Mouse (Mus musculus): Measurements from ENCODE around the gene Fbxo27.

The Fbxo27 gene

DNA sequence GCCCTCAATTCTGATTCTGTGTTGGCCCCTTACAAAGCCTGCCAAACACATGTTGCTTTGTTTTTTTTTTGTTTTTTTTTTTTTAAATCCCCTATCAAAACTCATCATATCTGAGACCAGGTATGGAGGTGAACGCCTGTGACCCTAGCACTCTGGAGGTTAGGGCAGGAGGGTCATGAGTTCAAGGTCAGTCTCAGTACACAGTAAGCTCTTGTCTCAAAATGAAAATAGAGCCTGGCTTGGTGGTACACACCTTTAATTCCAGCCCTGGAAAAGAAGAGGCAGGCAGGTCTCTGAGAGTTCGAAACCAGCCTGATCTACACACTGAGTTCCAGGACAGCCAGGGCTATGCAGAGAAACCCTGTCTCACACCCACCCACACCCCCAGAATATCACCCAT is 27.0 kb downstream of the Fbxo27 start:
- no peak for DNase-seq (ENCODE audit: low read depth, low spot score)
- H3K36me3 ChIP-seq (ENCODE audit: control insufficient read depth, insufficient read depth, low read length, poor library complexity, severe bottlenecking) = no peaks in the 10 kb centered on the region
- H3K27me3 ChIP-seq (ENCODE audit: control insufficient read depth, insufficient read depth, low read length, poor library complexity, severe bottlenecking) = no peaks in the 10 kb centered on the region

DNA sequence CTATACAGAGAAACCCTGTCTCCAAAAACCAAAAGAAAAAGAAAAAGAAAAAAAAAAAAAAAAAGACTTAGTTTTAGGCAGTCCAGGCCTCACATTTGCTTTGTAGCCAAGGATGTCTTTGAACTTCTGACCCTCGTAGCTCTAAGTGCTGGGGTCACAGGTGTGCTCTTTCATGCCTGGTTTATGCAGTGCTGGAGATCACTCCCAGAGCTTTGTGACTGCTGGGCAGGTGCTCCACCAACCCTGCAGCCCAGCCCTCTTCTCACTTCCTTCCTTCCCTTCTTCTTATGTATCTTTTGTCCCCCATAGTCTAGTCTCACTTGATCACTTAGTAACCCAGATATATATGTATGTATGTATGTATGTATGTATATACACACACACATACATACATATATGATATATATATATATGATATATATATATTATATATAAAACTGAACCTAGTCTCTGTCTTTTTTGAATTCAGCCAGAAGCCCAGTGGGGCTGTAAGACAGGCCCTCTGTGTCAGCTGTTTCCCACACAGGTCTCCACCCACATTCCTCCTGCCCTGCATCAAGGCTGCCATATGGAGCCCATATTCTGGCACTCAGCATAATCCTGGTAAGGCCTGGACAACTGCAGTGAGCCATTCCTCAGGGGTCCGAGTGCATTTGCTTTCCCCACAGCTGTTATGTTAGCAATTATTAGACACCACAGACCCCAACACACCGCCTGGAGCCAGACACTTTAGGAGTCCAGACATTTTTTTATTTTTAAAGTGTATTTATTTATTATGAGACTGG is 28.3 kb downstream of the Fbxo27 start:
- Histone ChIP-seq H3K36me3 (ENCODE audit: control insufficient read depth, insufficient read depth, low read length, poor library complexity, severe bottlenecking) (no peaks in the 10 kb centered on the region), H3K27me3 (ENCODE audit: control insufficient read depth, insufficient read depth, low read length, poor library complexity, severe bottlenecking) (no peaks in the 10 kb centered on the region)
- DNase-seq (ENCODE audit: low read depth, low spot score) = no peak

DNA sequence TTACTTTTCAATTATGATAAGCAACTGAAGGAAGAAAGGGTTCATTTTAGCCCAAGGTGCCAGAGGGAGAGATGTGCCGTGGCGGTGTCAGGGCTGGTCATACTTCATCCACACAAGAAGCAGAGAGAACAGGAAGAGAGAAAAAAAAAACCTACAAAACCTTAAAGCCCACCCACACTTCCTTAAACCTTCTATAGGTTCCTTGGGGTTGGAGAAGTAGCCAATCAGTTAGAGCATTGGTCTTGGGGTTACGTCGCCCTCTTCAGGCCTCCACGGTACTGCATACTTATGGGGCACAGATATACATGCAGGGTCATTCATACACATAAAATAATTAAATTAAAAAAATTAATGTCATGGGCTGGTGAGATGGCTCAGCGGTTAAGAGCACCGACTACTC is 29.4 kb downstream of the Fbxo27 start:
- H3K36me3 ChIP-seq (ENCODE audit: control insufficient read depth, insufficient read depth, low read length, poor library complexity, severe bottlenecking) = no peaks in the 10 kb centered on the region
- H3K27me3 ChIP-seq (ENCODE audit: control insufficient read depth, insufficient read depth, low read length, poor library complexity, severe bottlenecking) = no peaks in the 10 kb centered on the region
- DNase-seq (ENCODE audit: low read depth, low spot score) = peak; percentile 38

DNA sequence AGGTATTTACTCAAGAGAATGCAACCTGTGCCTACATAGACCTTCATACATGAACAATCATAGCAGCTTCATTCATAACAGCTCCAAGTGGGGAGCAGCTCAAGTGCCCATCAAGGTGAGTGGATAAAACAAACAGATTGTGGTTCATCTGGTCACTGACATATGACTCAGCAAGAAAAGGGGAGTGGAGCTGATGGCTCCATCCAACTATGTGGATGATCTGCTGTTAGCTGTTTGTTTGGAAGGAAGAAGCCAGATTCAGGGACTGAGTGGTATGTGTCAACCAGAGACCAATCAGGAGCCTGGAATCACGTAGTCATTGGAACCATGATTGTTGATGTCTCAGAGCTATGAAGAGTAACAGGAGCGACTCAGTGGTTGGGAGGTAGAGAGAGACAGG is 32.0 kb downstream of the Fbxo27 start:
- no peaks in the 10 kb centered on the region for H3K36me3 ChIP-seq (ENCODE audit: control insufficient read depth, insufficient read depth, low read length, poor library complexity, severe bottlenecking)
- no peaks in the 10 kb centered on the region for H3K27me3 ChIP-seq (ENCODE audit: control insufficient read depth, insufficient read depth, low read length, poor library complexity, severe bottlenecking)
- DNase-seq (ENCODE audit: low read depth, low spot score) = no peak

DNA sequence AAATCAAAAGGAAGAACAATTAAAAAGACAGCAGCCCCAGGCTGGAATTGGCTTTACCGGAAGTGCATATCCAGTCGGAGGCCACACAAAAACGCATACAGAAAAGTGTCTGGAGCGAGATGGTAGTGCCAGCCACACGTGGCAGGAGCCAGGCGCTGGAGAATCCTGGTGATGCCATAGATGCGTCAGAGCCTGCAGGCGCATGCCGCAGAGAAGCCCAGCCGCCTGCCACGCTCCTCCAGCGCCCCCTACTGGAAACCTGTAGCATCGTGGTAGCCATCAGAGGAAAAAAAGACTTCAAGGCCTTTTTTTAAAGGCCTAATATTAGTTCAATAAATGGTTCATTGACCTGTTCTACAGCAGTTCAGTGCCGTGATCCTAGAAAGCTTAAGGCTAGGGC is 34.0 kb downstream of the Fbxo27 start:
- H3K36me3 ChIP-seq (ENCODE audit: control insufficient read depth, insufficient read depth, low read length, poor library complexity, severe bottlenecking) = no peaks in the 10 kb centered on the region
- H3K27me3 ChIP-seq (ENCODE audit: control insufficient read depth, insufficient read depth, low read length, poor library complexity, severe bottlenecking) = no peaks in the 10 kb centered on the region
- DNase-seq (ENCODE audit: low read depth, low spot score) = peak; percentile 70

DNA sequence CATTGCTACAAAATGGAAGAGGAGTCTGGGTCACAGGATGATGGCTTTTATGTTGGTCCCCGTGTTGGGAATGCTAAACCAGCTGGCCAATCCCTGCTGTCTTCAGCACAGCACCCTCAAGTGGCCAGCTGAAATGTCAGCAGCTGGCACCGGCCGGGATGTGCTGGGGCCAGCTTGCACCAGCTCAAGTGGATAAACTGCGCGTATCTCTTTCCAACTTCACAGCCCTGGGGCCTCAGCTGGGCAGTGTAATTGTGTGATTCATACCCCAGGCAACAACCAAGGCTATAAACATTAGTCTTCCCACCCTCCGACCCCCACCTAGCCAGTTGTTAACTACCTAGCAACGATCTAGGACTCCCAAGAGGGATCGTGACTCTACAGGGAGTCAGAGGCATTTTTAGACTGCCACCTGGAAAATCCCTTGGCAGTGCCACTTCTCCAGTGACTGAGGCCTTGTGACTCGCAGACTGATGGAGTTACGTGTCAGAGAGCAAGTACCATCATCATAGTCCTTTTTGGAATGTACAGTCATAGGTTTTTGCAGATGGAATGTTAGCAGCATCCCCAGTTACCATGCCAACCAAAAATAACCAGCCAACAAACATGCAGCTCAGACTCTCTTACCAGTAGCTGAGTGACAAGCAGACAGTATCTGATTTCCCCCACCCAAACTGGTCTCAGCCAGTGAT is 35.1 kb downstream of the Fbxo27 start:
- DNase-seq (ENCODE audit: low read depth, low spot score) = no peak
- Histone ChIP-seq H3K27me3 (ENCODE audit: control insufficient read depth, insufficient read depth, low read length, poor library complexity, severe bottlenecking) (no peaks in the 10 kb centered on the region), H3K36me3 (ENCODE audit: control insufficient read depth, insufficient read depth, low read length, poor library complexity, severe bottlenecking) (no peaks in the 10 kb centered on the region)

DNA sequence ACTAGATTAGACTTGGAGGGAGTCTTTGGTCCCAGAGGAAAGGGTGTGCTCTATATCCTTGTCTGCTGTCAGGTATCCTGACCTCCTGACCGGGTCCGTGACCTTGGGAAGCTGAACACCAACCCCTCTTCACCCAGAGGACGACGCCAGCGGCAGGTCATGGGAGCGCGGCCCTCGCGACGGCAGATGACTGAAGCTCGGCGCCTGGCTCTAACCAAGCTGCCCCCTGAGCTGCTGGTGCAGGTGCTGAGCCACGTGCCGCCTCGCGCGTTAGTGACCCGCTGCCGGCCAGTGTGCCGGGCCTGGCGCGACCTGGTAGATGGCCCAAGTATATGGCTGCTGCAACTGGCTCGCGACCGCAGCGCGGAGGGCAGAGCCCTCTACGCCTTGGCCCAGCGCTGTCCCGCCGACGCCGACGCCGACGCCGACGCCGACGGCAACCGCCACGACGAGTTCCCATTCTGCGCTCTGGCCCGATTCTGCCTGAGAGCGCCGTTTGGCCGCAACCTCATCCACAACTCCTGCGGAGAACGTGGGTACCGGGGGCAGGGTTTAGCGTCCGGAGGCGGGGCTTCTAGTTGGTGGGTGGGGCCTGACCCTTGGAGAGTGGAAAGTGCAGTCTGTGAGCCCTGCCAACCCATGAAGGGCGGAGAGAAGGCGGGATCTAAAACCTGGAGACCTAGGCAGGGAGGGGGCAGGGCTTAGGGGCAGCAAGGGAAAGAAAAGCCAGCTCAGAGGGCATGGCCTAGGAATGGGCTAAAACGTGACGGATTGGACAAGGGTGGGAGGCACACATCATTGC is 39.9 kb downstream of the Fbxo27 start:
- no peaks in the 10 kb centered on the region; the same call in 1 of the 2 replicates for H3K36me3 ChIP-seq (ENCODE audit: control insufficient read depth, insufficient read depth, low read length, poor library complexity, severe bottlenecking)
- DNase-seq (ENCODE audit: low read depth, low spot score) = peak; percentile 78
- no peaks in the 10 kb centered on the region for H3K27me3 ChIP-seq (ENCODE audit: control insufficient read depth, insufficient read depth, low read length, poor library complexity, severe bottlenecking)

DNA sequence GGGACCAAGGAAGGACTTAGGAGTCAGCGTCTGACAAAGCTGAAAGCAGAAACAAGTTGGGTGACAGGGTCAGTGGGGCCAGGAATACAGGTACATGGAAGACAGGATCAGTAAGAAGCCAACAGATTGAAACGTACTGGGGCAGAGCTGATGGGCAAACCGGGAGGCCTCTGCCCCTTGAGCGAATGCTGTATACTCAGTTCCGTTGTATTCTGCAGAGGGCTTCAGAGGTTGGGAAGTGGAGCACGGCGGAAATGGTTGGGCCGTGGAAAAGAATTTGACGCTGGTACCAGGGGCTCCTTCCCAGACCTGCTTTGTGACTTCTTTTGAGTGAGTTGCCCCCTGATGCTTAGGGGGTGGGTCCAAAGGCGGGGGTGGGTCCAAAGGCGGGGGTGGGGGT is 40.6 kb downstream of the Fbxo27 start:
- Histone ChIP-seq H3K36me3 (ENCODE audit: control insufficient read depth, insufficient read depth, low read length, poor library complexity, severe bottlenecking) (no peaks in the 10 kb centered on the region; the same call in 1 of the 2 replicates), H3K27me3 (ENCODE audit: control insufficient read depth, insufficient read depth, low read length, poor library complexity, severe bottlenecking) (no peaks in the 10 kb centered on the region)
- no peak for DNase-seq (ENCODE audit: low read depth, low spot score)

DNA sequence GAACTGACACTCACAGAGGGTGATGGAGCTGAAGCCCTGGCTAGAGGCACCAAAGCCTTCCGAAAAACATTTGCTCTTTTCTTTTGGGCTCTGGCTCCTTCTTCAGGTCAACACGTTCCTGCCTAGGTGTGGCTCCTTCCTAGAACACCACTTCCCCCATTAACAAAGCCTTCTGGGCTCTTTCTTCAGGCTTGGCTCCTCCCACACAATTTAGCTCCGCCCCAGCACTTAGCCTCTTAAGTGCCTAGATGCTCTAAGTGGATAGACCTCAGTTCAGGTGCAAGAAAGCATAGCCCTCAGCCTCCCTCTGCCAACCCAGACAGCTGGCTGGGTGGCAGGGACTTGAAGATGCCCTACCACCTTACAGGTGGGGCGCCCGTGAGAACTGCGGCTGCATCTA is 43.1 kb downstream of the Fbxo27 start:
- Histone ChIP-seq H3K27me3 (ENCODE audit: control insufficient read depth, insufficient read depth, low read length, poor library complexity, severe bottlenecking) (no peaks in the 10 kb centered on the region), H3K36me3 (ENCODE audit: control insufficient read depth, insufficient read depth, low read length, poor library complexity, severe bottlenecking) (no peaks in the 10 kb centered on the region; the same call in 1 of the 2 replicates)
- DNase-seq (ENCODE audit: low read depth, low spot score) = no peak

DNA sequence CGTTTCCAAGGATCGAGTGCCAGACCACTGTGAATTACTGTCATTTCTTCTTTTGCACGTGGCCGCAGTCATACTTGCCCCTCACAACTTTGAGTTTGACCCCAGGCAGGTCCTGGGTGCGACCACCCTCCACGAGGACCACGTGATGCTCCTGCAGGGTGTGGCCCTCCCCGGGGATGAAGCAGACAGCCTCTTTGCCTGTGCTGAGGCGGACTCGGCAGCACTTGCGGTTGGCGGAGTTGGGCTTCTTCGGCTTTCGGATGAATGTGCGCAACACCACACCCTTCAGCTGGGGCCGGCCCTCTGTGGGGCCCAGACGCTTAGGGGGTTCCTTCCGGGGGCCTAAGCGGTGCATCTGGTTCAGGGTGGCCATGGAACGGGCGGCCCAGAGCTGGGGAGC is 47.2 kb downstream of the Fbxo27 start:
- Histone ChIP-seq H3K36me3 (ENCODE audit: control insufficient read depth, insufficient read depth, low read length, poor library complexity, severe bottlenecking) (no peaks in the 10 kb centered on the region; the same call in 1 of the 2 replicates), H3K27me3 (ENCODE audit: control insufficient read depth, insufficient read depth, low read length, poor library complexity, severe bottlenecking) (no peaks in the 10 kb centered on the region)
- DNase-seq (ENCODE audit: low read depth, low spot score) = no peak

DNA sequence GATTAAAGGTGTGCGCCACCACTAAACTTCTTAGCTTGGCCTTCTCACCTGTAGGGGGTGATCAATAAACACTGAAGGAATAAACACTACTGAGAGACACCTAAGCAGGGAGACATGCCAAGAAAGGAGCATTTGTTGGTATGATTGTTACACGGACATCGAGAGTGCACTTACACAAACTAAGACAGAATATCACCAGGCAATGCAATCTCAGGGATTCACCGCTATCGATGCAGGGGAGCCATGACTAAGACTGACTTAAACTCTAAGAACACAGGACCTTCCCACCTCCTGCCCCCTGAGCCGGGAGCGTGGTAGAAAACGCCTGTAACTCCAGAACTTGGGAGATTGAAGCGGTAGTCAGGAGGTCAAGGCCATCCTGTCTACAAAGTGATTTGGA is 48.3 kb downstream of the Fbxo27 start:
- no peaks in the 10 kb centered on the region; the same call in 1 of the 2 replicates for H3K36me3 ChIP-seq (ENCODE audit: control insufficient read depth, insufficient read depth, low read length, poor library complexity, severe bottlenecking)
- no peak for DNase-seq (ENCODE audit: low read depth, low spot score)
- no peaks in the 10 kb centered on the region for H3K27me3 ChIP-seq (ENCODE audit: control insufficient read depth, insufficient read depth, low read length, poor library complexity, severe bottlenecking)

DNA sequence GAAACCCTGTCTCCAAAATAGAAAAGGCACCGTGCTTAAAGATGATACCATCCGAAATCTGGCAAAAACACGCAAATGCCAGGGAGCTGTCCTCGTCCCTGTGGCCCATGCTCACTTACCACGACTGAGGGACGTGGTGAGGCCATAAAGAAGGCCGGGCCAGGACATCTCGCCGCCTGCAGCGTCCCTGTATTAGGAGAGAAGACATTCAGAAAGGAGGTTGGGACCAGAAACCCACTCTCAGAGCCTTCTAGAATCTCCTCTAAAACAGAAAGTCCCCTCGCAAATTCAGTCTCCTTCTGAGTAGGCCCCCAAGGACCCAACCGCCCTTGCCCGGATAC is 48.7 kb downstream of the Fbxo27 start:
- Histone ChIP-seq H3K36me3 (ENCODE audit: control insufficient read depth, insufficient read depth, low read length, poor library complexity, severe bottlenecking) (no peaks in the 10 kb centered on the region; the same call in 1 of the 2 replicates), H3K27me3 (ENCODE audit: control insufficient read depth, insufficient read depth, low read length, poor library complexity, severe bottlenecking) (no peaks in the 10 kb centered on the region)
- no peak for DNase-seq (ENCODE audit: low read depth, low spot score)

DNA sequence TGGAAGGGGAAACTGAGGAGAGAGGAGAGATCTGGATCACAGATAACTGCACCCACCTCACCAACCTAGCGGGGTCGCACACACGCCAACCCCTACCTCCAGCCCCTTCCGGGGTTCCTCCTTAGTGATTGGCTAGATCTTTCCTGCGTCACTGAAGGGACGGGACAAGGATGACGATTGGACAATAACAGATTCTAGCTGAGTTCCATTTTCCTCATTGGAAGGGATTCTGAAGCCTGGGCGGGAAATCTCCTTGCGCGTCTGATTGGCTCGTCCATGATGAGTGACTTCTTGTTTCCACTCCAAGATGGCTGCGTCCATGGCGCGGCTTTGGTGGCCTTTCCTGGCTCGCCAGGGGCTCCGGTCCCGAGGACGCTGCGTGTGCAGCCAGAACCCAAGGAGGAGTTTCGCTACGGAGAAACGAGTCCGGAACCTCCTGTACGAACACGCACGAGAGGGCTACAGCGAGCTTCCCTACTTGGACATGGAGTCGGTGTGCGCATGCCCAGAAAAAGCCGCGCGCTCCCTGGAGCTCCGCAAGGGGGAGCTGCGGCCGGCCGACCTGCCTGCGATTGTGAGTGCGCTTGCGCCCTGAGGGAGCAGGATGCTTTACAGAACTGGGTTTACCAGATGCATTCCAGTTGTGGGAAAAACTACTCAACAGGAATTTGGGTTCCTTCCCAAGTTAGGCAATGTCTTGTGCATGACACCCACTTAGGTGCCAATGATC is 49.2 kb downstream of the Fbxo27 start, which contains the start of the genes Mrps12 and Sars2:
Gene Mrps12 (minus strand): TSS at position 112 of the 730 bp plus-strand sequence.
Gene Sars2 (plus strand): TSS at position 284 of the 730 bp plus-strand sequence.
- peak; percentile 97 for DNase-seq (ENCODE audit: low read depth, low spot score)
- H3K27me3 ChIP-seq (ENCODE audit: control insufficient read depth, insufficient read depth, low read length, poor library complexity, severe bottlenecking) = no peaks in the 10 kb centered on the region
- H3K36me3 ChIP-seq (ENCODE audit: control insufficient read depth, insufficient read depth, low read length, poor library complexity, severe bottlenecking) = peaks cover 1% of the 10 kb centered on the region

Measured in splenic B cell, adult 2 months (primary cell).